Mouse (Mus musculus): Measurements from ENCODE around the gene Mroh8.

Mroh8 gene

GRCm38 (mm10) chr2:157279416-157279800 is at the start of gene Mroh8:
TSS of gene Mroh8 (minus strand) at chr2:157279549.
- no peak for DNase-seq (ENCODE audit: low spot score in 2 of 2)

GRCm38 (mm10) chr2:157328570-157328969 is 49.2 kb upstream of the Mroh8 start:
- no peak for DNase-seq (ENCODE audit: low spot score in 2 of 2)

GRCm38 (mm10) chr2:157328106-157328505 is 48.8 kb upstream of the Mroh8 start:
- no peak for DNase-seq (ENCODE audit: low spot score in 2 of 2)

- no peak for DNase-seq (ENCODE audit: low spot score in 2 of 2)
These were observed 45.9 kb upstream of the Mroh8 start for GRCm38 (mm10) chr2:157325238-157325637.

- no peak for DNase-seq (ENCODE audit: low spot score in 2 of 2)
These were observed 42.8 kb upstream of the Mroh8 start for GRCm38 (mm10) chr2:157322029-157322766.

- DNase-seq (ENCODE audit: low spot score in 2 of 2), result no peak
These were observed 41.5 kb upstream of the Mroh8 start for GRCm38 (mm10) chr2:157320886-157321285.

- DNase-seq (ENCODE audit: low spot score in 2 of 2), result no peak
These were observed 40.8 kb upstream of the Mroh8 start for GRCm38 (mm10) chr2:157320135-157320534.

GRCm38 (mm10) chr2:157317220-157317619 is 37.9 kb upstream of the Mroh8 start:
- DNase-seq (ENCODE audit: low spot score in 2 of 2), result no peak

- no peak for DNase-seq (ENCODE audit: low spot score in 2 of 2)
These were observed 37.1 kb upstream of the Mroh8 start for GRCm38 (mm10) chr2:157316358-157316933.

- no peak for DNase-seq (ENCODE audit: low spot score in 2 of 2)
These were observed 36.1 kb upstream of the Mroh8 start for GRCm38 (mm10) chr2:157315486-157315885.

GRCm38 (mm10) chr2:157314310-157314709 is 35.0 kb upstream of the Mroh8 start:
- DNase-seq (ENCODE audit: low spot score in 2 of 2), result no peak

GRCm38 (mm10) chr2:157313718-157314117 is 34.4 kb upstream of the Mroh8 start:
- no peak for DNase-seq (ENCODE audit: low spot score in 2 of 2)

- no peak for DNase-seq (ENCODE audit: low spot score in 2 of 2)
These were observed 31.8 kb upstream of the Mroh8 start for GRCm38 (mm10) chr2:157310963-157311637.

- no peak for DNase-seq (ENCODE audit: low spot score in 2 of 2)
These were observed 30.3 kb upstream of the Mroh8 start for GRCm38 (mm10) chr2:157309611-157310010.

GRCm38 (mm10) chr2:157308273-157308917 is 29.0 kb upstream of the Mroh8 start:
- DNase-seq (ENCODE audit: low spot score in 2 of 2), result no peak

- DNase-seq (ENCODE audit: low spot score in 2 of 2), result no peak
These were observed 28.4 kb upstream of the Mroh8 start for GRCm38 (mm10) chr2:157307715-157308265.

GRCm38 (mm10) chr2:157306091-157307032 is 27.0 kb upstream of the Mroh8 start:
- no peak for DNase-seq (ENCODE audit: low spot score in 2 of 2)

- DNase-seq (ENCODE audit: low spot score in 2 of 2), result no peak
These were observed 23.7 kb upstream of the Mroh8 start for GRCm38 (mm10) chr2:157303096-157303495.

- no peak for DNase-seq (ENCODE audit: low spot score in 2 of 2)
These were observed 20.7 kb upstream of the Mroh8 start for GRCm38 (mm10) chr2:157300051-157300450.

- no peak for DNase-seq (ENCODE audit: low spot score in 2 of 2)
These were observed 16.8 kb upstream of the Mroh8 start for GRCm38 (mm10) chr2:157296105-157296689.

GRCm38 (mm10) chr2:157292093-157292492 is 12.7 kb upstream of the Mroh8 start:
- peak; percentile 24 to 63 for DNase-seq (ENCODE audit: low spot score in 2 of 2)
